Mouse (Mus musculus) heart, adult 11 months (tissue): ENCODE results near the gene Ciita.

ENCODE experiments used
- DNase-seq: peaks from one replicate; pipeline ENCODE4 v3.0.0; 2022

Ciita gene

DNA sequence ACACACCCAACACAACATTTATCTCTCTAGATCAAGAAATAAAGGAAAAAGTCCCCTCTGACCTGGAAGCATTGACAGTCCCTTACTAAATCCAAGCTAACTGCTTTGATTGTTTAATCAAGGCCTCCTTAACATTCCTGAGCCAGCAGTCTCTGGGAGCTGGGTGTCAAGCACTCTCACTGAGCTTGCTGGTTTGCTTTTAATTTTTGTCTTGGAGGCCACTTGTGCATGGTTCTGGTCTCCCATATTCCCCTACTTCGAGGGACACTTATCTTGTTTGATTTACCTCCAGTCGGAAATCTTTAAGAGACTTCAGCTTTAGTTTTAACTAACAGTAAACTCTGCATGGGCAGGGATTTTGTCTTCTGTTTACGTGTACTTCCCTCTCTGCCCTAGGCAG is 4.9 kb upstream of the Ciita start:
- DNase-seq = peak; percentile 37

DNA sequence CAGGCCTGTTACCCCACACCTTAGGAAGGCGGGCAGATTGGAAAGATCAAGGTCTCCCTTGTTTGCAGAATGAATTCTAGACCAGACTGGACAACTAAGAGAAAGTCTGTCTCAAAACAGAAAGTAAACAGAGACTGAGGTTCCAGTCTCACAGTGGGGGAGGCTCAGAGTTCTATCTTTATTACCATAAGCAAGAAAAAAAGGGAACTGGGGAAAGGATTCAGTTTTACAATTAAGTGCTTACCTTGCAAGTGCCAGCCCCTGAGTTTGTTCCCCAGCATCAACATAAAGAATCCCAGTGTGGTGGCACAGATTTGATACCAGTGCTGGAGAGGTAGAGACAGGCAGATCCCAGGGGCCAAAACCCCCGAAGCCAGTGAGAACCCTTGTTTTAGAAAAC is 3.9 kb upstream of the Ciita start:
- peak; percentile 80 for DNase-seq

DNA sequence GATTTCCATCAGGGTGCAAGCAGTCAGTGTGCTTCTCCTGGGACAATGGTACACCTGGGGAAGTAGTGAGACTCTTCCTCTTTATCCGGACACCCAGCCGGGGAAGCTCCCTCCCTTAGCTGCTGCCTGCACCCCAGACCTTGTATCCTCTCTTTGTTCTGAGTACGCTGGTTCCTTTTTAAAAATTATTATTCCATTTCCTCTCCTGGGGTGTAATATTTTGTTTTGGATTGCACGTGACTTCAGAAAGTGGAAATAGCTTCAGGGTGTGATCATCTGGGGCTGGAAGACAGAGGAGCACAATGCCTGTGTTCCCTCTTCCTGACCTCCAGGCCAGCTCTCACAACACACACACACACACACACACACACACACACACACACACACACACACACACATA is 2.5 kb downstream of the Ciita start:
- peak; percentile 94 for DNase-seq

DNA sequence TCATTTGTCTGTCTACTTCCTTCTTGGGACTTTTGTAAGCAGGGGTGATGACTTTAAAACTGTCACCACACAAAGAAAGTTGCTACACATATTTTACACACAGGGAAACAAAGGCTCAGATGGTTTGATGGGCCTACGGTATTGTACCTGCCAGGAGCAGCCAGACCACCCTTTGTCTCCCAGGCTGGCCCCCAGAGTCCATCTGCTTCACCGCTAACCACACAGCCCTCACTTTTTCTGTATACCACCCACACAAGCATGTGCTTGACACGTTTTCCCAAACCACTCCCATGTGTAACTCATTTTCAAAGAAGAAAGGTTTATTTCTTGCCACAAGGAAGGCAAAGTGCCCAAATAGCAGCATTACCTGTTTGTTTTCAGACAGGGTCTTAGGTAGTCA is 7.1 kb downstream of the Ciita start:
- peak; percentile 82 for DNase-seq

DNA sequence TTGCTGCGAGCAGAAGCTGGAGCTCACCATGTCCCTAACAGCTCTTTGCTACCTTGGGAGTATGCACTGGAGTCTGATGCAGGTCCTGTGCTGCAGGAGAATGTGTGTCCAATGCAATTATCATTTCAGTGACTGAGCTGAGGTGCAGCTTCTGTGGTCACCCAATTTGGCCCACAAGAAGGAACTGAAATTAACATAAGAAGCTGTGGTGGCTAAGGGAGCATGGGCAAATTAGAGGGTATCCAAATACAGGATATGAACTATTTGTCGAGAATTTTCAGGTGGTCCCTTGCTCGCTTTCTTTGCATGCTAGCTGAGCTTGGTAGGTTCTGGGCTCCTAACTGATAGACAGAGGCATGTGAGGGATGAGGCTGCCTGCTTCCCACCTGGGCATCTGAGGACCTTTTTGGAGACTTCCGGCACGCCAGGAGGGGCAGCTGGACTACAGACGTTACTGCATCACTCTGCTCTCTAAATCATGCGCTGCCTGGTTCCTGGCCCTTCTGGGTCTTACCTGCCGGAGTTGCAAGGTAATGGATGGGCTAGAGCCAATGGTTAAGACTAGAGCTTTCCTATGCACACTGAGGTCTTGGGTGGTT is 8.1 kb downstream of the Ciita start:
- no peak for DNase-seq

DNA sequence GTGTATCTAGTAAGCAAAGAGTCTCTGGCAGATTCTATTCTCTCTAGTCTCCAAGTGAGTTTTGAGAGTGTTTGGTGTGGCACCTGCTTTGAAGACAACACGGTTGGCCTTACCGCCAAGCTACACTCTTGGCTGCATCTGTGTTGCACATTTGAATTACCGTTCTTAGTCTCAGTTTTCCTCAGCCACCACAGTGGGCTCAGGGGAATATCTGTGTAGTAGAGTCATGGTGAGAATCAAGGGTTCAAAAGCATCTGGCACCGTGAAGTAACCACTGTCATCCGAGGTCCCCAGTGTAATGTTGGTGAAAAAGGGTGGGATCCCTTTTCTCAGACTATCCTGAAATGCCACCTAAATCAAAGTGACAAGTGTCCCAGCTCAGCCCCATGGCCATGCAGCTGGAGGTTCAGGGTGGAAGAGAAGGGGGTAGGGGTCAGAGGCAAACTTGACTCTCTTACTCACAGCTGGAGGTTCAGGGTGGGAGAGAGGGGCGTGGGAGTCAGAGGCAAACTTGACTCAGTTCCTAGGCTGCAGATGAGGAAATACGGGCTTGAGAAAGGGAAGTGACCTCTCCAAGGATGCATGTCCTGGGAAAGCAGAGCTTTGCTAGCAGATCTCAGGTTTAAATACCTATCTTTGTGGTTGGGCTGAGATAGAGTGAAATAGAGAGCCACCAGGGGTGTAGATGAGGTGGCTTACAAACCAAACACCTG is 9.1 kb downstream of the Ciita start:
- DNase-seq = no peak

DNA sequence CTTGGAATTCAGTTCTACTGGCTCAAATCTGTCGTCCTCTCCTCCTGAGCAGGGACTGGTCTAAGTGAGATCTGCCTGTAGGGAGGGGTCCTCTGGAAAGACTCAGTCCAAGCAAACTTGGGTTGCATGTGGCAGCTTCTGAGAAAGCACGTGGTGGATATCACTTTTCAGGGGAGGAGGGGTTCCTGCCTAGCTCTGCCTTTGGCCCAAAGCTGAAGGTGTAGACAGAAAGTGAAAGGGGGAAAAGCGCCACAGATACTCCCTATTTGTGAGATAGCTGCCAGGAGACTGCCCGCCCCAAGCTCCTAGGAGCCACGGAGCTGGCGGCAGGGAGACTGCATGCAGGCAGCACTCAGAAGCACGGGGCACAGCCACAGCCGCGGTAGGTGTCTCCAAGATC is 9.6 kb downstream of the Ciita start:
- no peak for DNase-seq

DNA sequence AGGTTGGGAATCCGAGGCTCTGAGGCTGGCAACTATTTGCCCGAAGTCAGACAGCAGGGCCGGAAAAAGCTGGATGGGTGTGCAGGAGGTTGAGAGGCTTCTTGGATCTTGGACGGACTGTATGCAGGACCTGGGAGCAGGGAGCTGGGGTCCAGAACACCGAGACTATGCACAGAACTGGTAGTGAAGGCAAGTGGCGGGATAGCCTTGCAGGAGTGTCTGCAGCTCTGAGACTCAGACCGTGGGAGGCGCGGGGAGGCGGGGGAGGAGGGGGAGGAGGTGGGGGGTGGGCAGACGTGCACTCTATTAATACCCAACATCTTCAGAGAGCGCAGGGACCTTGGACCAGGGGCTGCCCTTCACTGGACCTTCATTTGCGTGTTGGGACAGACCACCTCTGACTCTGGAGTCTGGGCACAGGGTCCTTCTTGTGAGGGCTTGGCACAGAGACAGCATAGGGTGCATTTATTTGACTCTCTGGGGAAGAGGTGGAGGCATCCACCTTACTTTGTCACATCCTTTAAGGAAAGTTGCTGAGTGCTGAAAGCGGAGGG is 10.1 kb downstream of the Ciita start:
- DNase-seq = no peak

DNA sequence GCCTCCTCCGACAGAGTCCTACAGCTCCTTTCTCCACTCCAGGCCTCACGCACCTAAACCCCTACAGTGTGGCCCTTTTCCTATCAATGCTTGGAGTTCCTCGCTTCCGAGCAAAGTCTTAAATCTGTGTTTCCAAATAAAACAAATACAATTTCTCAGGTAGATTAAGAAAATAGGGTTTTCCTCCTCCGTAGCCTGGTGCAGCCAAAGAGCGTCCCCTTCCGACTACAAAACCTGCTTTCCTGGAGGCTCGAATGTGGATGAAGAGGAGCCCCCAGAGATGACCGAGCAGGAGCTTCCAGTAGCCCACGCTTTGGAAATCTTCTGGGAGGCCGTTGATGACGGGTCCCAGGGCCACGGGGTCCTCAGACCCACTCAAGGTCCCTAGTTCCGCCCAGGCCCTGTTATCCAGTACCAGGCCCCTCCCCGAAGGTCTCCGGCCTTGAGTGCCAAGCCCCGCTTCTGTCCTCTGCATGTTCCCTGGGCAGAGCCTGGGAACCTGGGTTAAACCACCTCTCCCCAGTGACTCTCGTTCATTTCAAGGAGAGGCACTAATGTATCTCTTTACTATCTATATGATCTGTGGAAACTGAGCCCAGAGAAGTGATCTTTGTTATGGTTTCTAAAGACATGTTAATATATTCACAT is 10.8 kb downstream of the Ciita start:
- no peak for DNase-seq

DNA sequence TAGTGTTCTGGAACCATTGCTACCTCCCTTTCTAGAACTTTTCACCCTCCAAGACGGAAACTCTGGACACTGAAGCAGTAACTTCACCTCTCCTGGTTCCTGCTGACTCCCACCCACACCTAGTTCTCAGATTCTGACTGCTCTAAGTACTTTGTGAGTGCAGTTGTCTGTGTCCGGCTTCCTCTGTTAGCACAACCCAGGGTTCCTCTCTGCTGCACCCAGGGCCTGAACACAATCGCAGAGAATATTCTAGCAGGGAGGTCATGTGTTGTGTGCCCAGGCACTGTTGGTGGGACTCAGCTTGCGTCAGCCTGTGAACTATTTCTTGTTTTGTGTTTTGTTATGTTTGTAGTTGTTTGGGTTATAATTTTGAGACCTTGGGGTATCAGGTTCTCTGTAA is 11.9 kb downstream of the Ciita start:
- DNase-seq = no peak

DNA sequence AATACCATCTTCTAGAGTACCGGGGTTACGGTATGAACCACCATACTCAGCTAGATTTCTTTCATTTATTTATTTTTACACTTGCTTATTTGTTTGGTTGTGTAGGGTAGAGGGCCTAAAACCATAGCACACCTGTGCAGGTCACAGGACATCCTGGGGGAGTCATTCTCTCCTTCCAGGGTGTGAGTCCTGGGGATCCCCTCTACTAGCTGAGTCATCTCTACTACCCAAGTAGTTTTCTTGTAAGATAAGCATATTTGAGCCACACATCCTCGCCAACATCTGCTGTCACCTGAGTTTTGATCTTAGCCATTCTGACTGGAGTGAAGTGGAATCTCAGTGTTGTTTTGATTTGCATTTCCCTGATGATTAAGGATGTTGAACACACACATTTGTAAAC is 12.7 kb downstream of the Ciita start:
- no peak for DNase-seq

DNA sequence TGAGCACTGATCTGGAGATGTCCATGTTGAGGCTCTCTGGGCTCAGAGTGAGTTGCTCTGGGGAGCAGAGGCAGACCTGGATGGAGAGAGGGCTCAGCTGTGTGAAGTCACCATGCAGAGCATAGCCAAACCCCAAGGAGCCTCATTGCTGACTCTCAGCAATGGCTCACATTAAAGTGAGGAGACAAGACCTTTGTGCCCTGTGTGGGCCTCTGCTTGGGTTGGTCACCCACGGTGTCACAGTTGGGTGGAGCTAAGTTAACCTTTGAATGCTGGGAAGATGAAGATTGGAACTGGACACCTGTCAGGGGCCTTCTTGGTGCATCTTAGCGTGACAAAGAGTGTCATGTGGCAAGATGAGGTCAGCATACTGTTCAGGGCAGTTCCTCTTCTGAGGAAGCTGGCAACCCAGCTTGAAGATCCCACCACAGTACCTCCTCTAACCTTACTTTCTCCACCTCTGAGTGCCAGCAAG is 16.0 kb downstream of the Ciita start:
- DNase-seq = no peak

DNA sequence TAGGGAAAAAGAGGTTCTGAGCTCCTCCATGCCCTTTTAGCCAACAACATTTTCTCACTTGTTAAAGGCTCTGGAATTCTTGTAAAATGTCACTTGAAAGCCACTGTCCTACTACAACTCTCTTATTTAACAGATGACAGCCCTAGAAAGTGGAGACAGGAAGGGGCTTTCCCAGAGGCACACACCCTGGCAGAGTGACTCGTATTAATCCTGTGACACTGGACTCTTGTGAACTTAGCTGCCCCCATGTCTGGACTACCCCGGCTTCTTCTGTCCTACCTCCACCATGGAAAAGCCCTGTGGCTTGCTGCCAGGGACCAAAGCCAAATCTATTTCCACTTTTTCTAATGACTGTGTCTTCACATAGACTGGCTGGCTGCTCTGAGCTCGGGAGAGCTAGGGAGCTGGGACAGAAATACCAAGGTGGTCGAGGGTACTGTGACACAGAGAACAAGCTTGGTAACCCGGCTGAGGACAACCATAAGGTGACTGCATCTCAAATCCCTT is 18.3 kb downstream of the Ciita start:
- DNase-seq = peak; percentile 93

DNA sequence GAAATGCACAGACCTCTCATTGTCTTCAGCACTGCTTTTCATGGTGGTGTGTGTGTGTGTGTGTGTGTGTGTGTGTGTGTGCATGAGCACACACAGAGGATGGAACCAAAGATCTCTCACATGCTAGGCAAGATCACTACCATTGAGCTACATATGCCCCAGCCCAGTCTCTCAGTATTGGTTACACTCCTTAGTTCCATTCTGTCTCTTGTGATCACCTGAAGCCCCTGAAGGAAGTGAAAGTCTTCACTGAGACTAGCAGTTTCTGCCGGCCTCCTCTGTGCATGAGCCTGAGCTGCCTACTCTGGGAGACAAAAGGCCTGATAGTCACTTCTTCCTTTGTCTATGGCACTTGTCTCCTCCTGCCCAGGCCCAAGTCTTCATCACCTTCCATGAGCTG is 19.3 kb downstream of the Ciita start:
- DNase-seq = no peak

DNA sequence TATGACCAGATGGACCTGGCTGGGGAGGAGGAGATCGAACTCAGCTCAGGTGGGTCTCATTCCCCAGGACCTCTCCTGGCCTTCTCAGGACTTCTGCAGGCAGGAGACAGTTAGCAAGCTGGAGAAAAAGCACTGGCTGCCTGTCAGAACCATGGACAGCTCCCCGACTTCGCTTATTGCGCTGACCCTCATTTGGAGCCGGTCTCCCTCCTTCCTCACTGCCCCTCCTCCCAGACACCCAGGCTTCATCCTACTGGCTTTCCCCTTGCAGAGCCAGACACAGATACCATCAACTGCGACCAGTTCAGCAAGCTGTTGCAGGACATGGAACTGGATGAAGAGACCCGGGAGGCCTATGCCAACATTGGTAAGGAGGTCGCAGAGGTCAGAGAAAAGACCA is 22.0 kb downstream of the Ciita start:
- no peak for DNase-seq

DNA sequence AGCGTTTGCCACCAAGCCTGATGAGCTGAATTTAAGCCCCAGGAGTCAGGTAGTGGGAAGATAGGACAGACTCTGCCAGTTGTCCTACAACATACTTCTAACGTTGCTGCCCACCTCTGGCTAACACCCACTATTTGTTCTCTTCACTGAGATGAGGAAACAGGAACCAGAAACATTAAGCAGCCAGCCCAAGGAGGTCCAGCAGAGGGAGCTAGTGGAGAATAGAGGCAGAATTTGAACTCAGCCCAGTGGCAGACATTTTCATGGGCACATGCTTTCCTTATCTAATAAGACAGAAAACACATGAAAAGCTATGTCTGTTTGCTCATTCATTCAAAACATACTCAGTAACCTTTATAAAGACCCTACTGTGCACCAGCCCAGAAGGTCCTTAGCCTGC is 23.2 kb downstream of the Ciita start:
- no peak for DNase-seq

DNA sequence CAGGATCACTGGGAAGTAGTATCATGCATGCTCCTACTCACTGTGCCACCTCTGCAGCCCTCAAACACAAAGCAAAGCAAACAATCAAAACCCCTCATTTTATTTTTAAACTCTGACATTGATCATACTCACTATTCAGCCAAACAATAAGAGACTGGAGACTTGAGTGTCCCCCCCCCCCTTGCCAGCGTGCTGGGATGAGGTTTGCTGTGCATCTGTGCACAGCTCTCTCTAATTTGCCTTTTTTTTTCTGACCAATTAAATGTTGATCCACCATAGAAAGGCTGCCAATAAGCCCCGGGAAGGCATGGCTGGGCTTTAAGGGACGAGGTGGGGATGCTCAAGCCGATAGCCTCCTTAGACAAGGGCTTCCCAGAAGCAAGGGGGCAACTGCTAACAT is 27.6 kb downstream of the Ciita start:
- no peak for DNase-seq

DNA sequence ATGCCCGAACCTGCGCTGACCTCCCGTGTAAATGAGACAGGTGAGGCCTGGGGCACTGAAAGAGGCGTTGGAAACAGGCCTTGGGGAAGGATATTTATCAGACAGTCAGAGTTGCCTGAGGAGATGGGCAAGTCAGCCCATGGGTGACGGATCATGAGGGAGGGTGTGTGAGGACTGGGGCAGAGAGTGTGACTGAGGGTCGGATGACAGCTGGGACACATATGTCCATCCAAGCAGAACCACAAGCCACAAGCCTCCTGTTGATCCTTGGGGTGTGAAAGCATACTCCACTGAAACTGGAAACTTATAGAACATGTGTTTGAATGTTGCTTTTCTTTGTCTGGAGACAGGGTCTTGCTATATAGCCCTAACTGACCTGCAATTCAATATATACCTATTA is 28.8 kb downstream of the Ciita start:
- no peak for DNase-seq

DNA sequence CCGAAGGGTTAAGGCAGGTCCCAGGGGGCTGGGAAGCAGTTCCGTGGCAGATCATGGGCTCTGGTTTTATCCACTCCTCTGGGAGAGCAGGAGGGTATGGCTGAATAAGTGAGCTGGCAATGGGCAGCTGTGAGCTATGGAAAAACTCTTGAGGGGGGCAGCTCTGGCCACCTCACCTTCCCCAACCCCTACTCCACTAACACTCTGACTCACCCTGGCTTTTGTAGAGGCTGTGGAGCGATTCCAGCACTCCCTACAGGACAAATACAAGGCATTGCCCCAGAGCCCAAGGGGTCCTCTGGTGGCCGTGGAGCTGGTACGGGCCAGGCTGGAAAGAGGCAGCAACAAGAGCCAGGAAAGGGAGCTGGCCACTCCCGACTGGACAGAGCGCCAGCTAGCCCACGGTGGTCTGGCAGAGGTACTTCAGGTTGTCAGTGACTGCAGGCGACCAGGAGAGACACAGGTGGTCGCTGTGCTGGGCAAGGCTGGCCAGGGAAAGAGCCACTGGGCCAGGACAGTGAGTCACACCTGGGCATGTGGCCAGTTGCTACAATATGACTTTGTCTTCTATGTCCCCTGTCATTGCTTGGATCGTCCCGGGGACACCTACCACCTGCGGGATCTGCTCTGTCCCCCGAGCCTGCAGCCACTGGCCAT is 30.7 kb downstream of the Ciita start:
- no peak for DNase-seq

DNA sequence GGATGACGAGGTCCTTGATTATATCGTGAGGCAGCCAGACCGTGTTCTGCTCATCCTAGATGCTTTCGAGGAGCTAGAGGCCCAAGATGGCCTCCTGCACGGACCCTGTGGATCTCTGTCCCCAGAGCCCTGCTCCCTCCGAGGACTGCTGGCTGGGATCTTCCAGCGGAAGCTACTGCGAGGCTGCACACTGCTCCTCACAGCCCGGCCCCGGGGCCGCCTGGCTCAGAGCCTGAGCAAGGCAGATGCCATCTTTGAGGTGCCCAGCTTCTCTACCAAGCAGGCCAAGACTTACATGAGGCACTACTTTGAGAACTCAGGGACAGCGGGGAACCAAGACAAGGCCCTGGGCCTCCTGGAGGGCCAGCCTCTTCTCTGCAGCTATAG is 31.3 kb downstream of the Ciita start:
- no peak for DNase-seq

DNA sequence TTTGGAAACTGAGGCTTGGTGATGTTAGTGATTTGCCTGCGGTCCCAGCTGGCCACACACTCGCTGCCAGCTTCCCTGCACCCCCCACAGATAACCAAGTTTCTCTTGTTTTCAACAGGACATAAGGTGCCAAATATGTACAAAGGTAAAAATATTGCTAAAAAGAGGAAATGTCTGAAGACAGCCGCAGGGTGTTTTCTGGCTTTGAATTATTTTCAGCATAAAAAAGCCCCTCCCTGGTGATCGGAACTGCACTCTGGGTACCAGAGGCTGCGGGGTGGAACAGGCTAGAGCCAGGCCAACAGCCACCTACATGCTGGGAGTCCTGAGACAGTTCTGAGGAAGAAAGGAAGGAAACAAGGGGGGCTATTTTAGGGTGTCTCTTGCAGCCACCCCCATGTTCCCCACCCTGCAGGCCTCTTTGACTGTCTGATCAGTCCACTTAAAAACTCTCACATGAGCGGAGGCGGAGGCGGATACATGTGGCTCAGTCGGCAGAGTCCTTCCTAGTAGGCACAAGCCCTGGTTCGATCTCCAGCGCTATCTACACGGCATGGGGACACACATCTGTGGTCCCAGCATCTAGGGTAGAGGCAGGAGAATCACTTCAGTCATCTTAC is 36.2 kb downstream of the Ciita start:
- peak; percentile 86 for DNase-seq

DNA sequence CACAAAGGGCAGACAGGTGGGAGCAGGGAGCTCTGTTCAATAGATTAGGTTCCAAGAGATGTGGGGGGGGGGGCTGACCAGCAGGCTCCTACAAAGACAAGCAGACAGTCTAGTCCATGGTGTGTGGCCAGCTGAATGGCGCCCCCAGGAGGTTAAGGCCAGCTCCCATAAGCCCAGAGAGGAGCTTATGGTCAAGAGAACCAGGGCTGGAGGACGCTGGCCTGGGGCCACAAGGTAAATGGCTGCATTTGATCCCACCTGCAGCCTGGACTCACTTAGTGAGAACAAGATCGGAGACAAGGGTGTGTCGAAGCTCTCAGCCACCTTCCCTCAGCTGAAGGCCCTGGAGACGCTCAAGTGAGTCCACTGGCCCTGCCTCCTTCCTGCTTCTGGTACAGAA is 38.2 kb downstream of the Ciita start:
- no peak for DNase-seq
